Mouse (Mus musculus) liver, adult 2 months (tissue): ENCODE data around the gene Hsd17b12.

ENCODE experiments used
- CTCF ChIP-seq: fragments of 200-500 bp; IDR thresholded peaks from 2 replicates; pipeline ENCODE4 v1.5.1; 2011; ENCODE audit warnings: low read depth, low read length, control low read depth
- POLR2A ChIP-seq: fragments of 200-500 bp; IDR thresholded peaks from 2 replicates; pipeline ENCODE4 v1.6.1; 2011; ENCODE audit warnings: low read length, control low read depth; ENCODE audit not compliant: insufficient read depth; ENCODE audit errors: extremely low read depth

DNA sequence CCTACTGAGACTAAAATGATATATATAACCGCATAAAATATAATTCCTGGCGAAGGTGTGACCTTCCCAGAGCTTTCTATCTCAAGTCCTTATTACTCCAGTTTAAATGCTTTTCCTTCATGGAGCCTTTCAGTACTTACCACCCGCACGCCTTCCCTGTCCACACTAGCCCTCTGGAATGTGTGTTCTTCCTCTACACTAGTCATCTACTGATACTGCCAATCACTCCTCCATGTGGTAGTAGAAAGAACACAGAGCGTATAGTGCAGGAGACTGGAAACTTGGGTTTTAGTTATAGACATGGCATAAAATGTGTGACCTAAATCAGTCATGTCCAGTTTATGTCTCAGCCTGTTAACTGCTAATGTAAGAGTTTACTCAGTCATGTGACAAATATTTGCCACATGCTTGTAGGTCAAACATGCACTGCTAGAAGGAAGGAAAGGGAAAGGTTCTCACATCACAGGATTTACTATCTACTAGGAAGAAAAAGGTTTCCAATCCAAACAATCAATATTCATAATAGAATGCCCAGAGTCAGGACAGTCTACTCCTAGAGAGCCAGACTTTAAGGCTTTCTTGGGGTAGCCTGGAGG lies 91.1 kb downstream of the Hsd17b12 start:
- no peak for TF ChIP-seq CTCF
- TF ChIP-seq POLR2A = no peak
